Mouse (Mus musculus) MEL (cell line): ENCODE data around the gene Isoc2a.

ENCODE experiments used
- CHD1 ChIP-seq: IDR thresholded peaks from 2 replicates; pipeline ENCODE4 v1.6.1; 2012; ENCODE audit warnings: low read depth, mild to moderate bottlenecking, inconsistent platforms, low read length, improper control_type of control experiment
- GABPA ChIP-seq: IDR thresholded peaks from 2 replicates; pipeline ENCODE4 v1.6.1; 2012; ENCODE audit warnings: low read depth, mild to moderate bottlenecking, inconsistent platforms, low read length, improper control_type of control experiment, moderate library complexity
- POLR2A ChIP-seq, 2 experiments: IDR thresholded peaks; 2 replicates each; pipeline ENCODE4 v1.6.1; 2011 to 2012; ENCODE audit warnings: low read length in 2 of 2, mild to moderate bottlenecking in 2 of 2, control low read depth in 1 of 2, improper control_type of control experiment in 1 of 2, low read depth in 1 of 2, moderate library complexity in 1 of 2; ENCODE audit not compliant: control insufficient read depth in 1 of 2, insufficient read depth in 1 of 2, poor library complexity in 1 of 2
- POLR2AphosphoS2 ChIP-seq: IDR thresholded peaks from 2 replicates; pipeline ENCODE4 v1.6.1; 2011; ENCODE audit warnings: low read length, improper control_type of control experiment
- ZMIZ1 ChIP-seq: IDR thresholded peaks from 2 replicates; pipeline ENCODE4 v1.6.1; 2012; ENCODE audit warnings: low read depth, mild to moderate bottlenecking, inconsistent platforms, low read length, improper control_type of control experiment, moderate library complexity
- ZNF384 ChIP-seq: IDR thresholded peaks from 2 replicates; pipeline ENCODE4 v1.6.1; 2012; ENCODE audit warnings: low read depth, mild to moderate bottlenecking, inconsistent platforms, low read length, improper control_type of control experiment

- TF ChIP-seq CHD1 (no peak), POLR2AphosphoS2 (no peak), GABPA (no peak), ZNF384 (no peak), POLR2A (IDR thresholded peaks at IDR 0.05; ENCODE audit: control insufficient read depth in 1 of 2, insufficient read depth in 1 of 2, low read depth in 1 of 2, low read length in 2 of 2, poor library complexity in 1 of 2) (no peak), ZMIZ1 (no peak)
Measured at GRCm38 (mm10) chr7:4830476-4830875, 46.5 kb upstream of the Isoc2a start.
